Mouse (Mus musculus): ENCODE data around the gene Gsc2. TPM values are rescaled to one million over a fixed set of nuclear protein-coding genes. Genes with fewer than 3 reads are reported as not detected.
A peak's percentile ranks its signal among the peaks of the same experiment; 100 is the strongest.

Gsc2 gene
- polyA plus RNA-seq, 1 experiment from 2014 or later, result not detected

GRCm38 (mm10) chr16:17889689-17890341 lies 25.0 kb downstream of the Gsc2 start:
- Histone ChIP-seq H3K27ac (replicated peaks; ENCODE audit: low read depth, low read length) (no peak overlapping the region), H3K36me3 (ENCODE audit: control insufficient read depth, insufficient read depth, low read length) (no peaks in the 10 kb centered on the region), H3K4me2 (ENCODE audit: low read depth, severe bottlenecking) (peak overlapping the region; percentile 85), H3K9me3 (ENCODE audit: control insufficient read depth, low read length) (no peaks in the 10 kb centered on the region), H3K4me1 (ENCODE audit: control insufficient read depth, insufficient read depth, low read length) (peaks cover 13% of the 10 kb centered on the region), H3K4me3 (ENCODE audit: low read depth, low read length) (peak overlapping the region; percentile 91; the same call in 1 of the 2 replicates), H3K27me3 (ENCODE audit: control insufficient read depth, insufficient read depth, low read length) (no peaks in the 10 kb centered on the region), H3K9ac (ENCODE audit: low read length) (peak overlapping the region; percentile 92; the same call in 1 of the 2 replicates)
- ATAC-seq (ENCODE audit: insufficient number of reproducible peaks, low FRiP score, low TSS enrichment, low read depth), result no peak
- WGBS, result 88% methylated on average over 6 of the region's 6 CpGs
- no peak for DNase-seq (ENCODE audit: low spot score)

- H3K27ac ChIP-seq (replicated peaks; ENCODE audit: low read depth, low read length), result no peak overlapping the region
- H3K27me3 ChIP-seq (ENCODE audit: control insufficient read depth, insufficient read depth, low read length), result no peaks in the 10 kb centered on the region
- peaks cover 3% of the 10 kb centered on the region; the same call in 1 of the 2 replicates for H3K36me3 ChIP-seq (ENCODE audit: control insufficient read depth, insufficient read depth, low read length)
- ATAC-seq (ENCODE audit: insufficient number of reproducible peaks, low FRiP score, low TSS enrichment, low read depth) (no peak), DNase-seq (ENCODE audit: low spot score) (no peak)
- 0 out of 2 replicates have a peak, but pooled peaks cover 2% of the 10 kb centered on the region for H3K4me1 ChIP-seq (ENCODE audit: control insufficient read depth, insufficient read depth, low read length)
- H3K9ac ChIP-seq (ENCODE audit: low read length), result no peak overlapping the region
- no peak overlapping the region for H3K4me3 ChIP-seq (ENCODE audit: low read depth, low read length)
- no peaks in the 10 kb centered on the region for H3K9me3 ChIP-seq (ENCODE audit: control insufficient read depth, low read length)
- H3K4me2 ChIP-seq (ENCODE audit: low read depth, severe bottlenecking), result no peak overlapping the region
- WGBS, result 76% methylated on average over 6 of the region's 6 CpGs
Observed at GRCm38 (mm10) chr16:17884116-17884515, 30.7 kb downstream of the Gsc2 start.

- ATAC-seq (ENCODE audit: insufficient number of reproducible peaks, low FRiP score, low TSS enrichment, low read depth) (no peak), DNase-seq (ENCODE audit: low spot score) (no peak)
- no peak overlapping the region for H3K4me2 ChIP-seq (ENCODE audit: low read depth, severe bottlenecking)
- H3K9ac ChIP-seq (ENCODE audit: low read length), result no peak overlapping the region
- no peaks in the 10 kb centered on the region for H3K27me3 ChIP-seq (ENCODE audit: control insufficient read depth, insufficient read depth, low read length)
- 0 out of 2 replicates have a peak, but pooled peaks cover 2% of the 10 kb centered on the region for H3K4me1 ChIP-seq (ENCODE audit: control insufficient read depth, insufficient read depth, low read length)
- no peak overlapping the region for H3K27ac ChIP-seq (replicated peaks; ENCODE audit: low read depth, low read length)
- H3K9me3 ChIP-seq (ENCODE audit: control insufficient read depth, low read length), result no peaks in the 10 kb centered on the region
- peaks cover 5% of the 10 kb centered on the region; the same call in 1 of the 2 replicates for H3K36me3 ChIP-seq (ENCODE audit: control insufficient read depth, insufficient read depth, low read length)
- H3K4me3 ChIP-seq (ENCODE audit: low read depth, low read length), result no peak overlapping the region
Observed at GRCm38 (mm10) chr16:17882196-17882595, 32.7 kb downstream of the Gsc2 start.

- Histone ChIP-seq H3K4me1 (ENCODE audit: control insufficient read depth, insufficient read depth, low read length) (0 out of 2 replicates have a peak, but pooled peaks cover 2% of the 10 kb centered on the region), H3K36me3 (ENCODE audit: control insufficient read depth, insufficient read depth, low read length) (peaks cover 5% of the 10 kb centered on the region; the same call in 1 of the 2 replicates), H3K4me3 (ENCODE audit: low read depth, low read length) (no peak overlapping the region), H3K9me3 (ENCODE audit: control insufficient read depth, low read length) (no peaks in the 10 kb centered on the region), H3K27me3 (ENCODE audit: control insufficient read depth, insufficient read depth, low read length) (no peaks in the 10 kb centered on the region), H3K27ac (replicated peaks; ENCODE audit: low read depth, low read length) (no peak overlapping the region), H3K9ac (ENCODE audit: low read length) (no peak overlapping the region), H3K4me2 (ENCODE audit: low read depth, severe bottlenecking) (no peak overlapping the region)
- ATAC-seq (ENCODE audit: insufficient number of reproducible peaks, low FRiP score, low TSS enrichment, low read depth) (no peak), DNase-seq (ENCODE audit: low spot score) (no peak)
- WGBS, result 95% methylated on average over 4 of the region's 4 CpGs
Observed at GRCm38 (mm10) chr16:17879571-17879970, 35.3 kb downstream of the Gsc2 start.

GRCm38 (mm10) chr16:17876096-17876495 lies 38.8 kb downstream of the Gsc2 start:
- H3K4me2 ChIP-seq (ENCODE audit: low read depth, severe bottlenecking), result no peak overlapping the region
- no peak overlapping the region for H3K9ac ChIP-seq (ENCODE audit: low read length)
- DNase-seq (ENCODE audit: low spot score) (no peak), ATAC-seq (ENCODE audit: insufficient number of reproducible peaks, low FRiP score, low TSS enrichment, low read depth) (no peak)
- H3K9me3 ChIP-seq (ENCODE audit: control insufficient read depth, low read length), result no peaks in the 10 kb centered on the region
- no peak overlapping the region for H3K27ac ChIP-seq (replicated peaks; ENCODE audit: low read depth, low read length)
- H3K36me3 ChIP-seq (ENCODE audit: control insufficient read depth, insufficient read depth, low read length), result peaks cover 11% of the 10 kb centered on the region
- no peak overlapping the region for H3K4me3 ChIP-seq (ENCODE audit: low read depth, low read length)
- WGBS, result 91% methylated on average over 1 of the region's 1 CpGs
- H3K27me3 ChIP-seq (ENCODE audit: control insufficient read depth, insufficient read depth, low read length), result no peaks in the 10 kb centered on the region
- H3K4me1 ChIP-seq (ENCODE audit: control insufficient read depth, insufficient read depth, low read length), result no peaks in the 10 kb centered on the region

GRCm38 (mm10) chr16:17875174-17875573 lies 39.7 kb downstream of the Gsc2 start:
- H3K9me3 ChIP-seq (ENCODE audit: control insufficient read depth, low read length), result no peaks in the 10 kb centered on the region
- no peaks in the 10 kb centered on the region for H3K4me1 ChIP-seq (ENCODE audit: control insufficient read depth, insufficient read depth, low read length)
- no peaks in the 10 kb centered on the region for H3K27me3 ChIP-seq (ENCODE audit: control insufficient read depth, insufficient read depth, low read length)
- no peak overlapping the region for H3K4me3 ChIP-seq (ENCODE audit: low read depth, low read length)
- H3K9ac ChIP-seq (ENCODE audit: low read length), result no peak overlapping the region
- peaks cover 11% of the 10 kb centered on the region for H3K36me3 ChIP-seq (ENCODE audit: control insufficient read depth, insufficient read depth, low read length)
- 80% methylated on average over 4 of the region's 4 CpGs for WGBS
- DNase-seq (ENCODE audit: low spot score) (no peak), ATAC-seq (ENCODE audit: insufficient number of reproducible peaks, low FRiP score, low TSS enrichment, low read depth) (no peak)
- no peak overlapping the region for H3K27ac ChIP-seq (replicated peaks; ENCODE audit: low read depth, low read length)
- no peak overlapping the region for H3K4me2 ChIP-seq (ENCODE audit: low read depth, severe bottlenecking)

- no peak overlapping the region for H3K4me3 ChIP-seq (ENCODE audit: low read depth, low read length)
- peaks cover 13% of the 10 kb centered on the region for H3K36me3 ChIP-seq (ENCODE audit: control insufficient read depth, insufficient read depth, low read length)
- no peak for DNase-seq (ENCODE audit: low spot score)
- H3K27ac ChIP-seq (replicated peaks; ENCODE audit: low read depth, low read length), result no peak overlapping the region
- no peaks in the 10 kb centered on the region for H3K9me3 ChIP-seq (ENCODE audit: control insufficient read depth, low read length)
- 38% methylated on average over 4 of the region's 4 CpGs for WGBS
- no peak for ATAC-seq (ENCODE audit: insufficient number of reproducible peaks, low FRiP score, low TSS enrichment, low read depth)
- no peaks in the 10 kb centered on the region for H3K27me3 ChIP-seq (ENCODE audit: control insufficient read depth, insufficient read depth, low read length)
- H3K4me2 ChIP-seq (ENCODE audit: low read depth, severe bottlenecking), result no peak overlapping the region
- H3K9ac ChIP-seq (ENCODE audit: low read length), result no peak overlapping the region
- H3K4me1 ChIP-seq (ENCODE audit: control insufficient read depth, insufficient read depth, low read length), result no peaks in the 10 kb centered on the region
Observed at GRCm38 (mm10) chr16:17872995-17873394, 41.9 kb downstream of the Gsc2 start.

- Histone ChIP-seq H3K27me3 (ENCODE audit: control insufficient read depth, insufficient read depth, low read length) (no peaks in the 10 kb centered on the region), H3K27ac (replicated peaks; ENCODE audit: low read depth, low read length) (no peak overlapping the region), H3K9ac (ENCODE audit: low read length) (no peak overlapping the region), H3K4me2 (ENCODE audit: low read depth, severe bottlenecking) (no peak overlapping the region), H3K36me3 (ENCODE audit: control insufficient read depth, insufficient read depth, low read length) (peaks cover 13% of the 10 kb centered on the region), H3K4me3 (ENCODE audit: low read depth, low read length) (no peak overlapping the region), H3K4me1 (ENCODE audit: control insufficient read depth, insufficient read depth, low read length) (no peaks in the 10 kb centered on the region), H3K9me3 (ENCODE audit: control insufficient read depth, low read length) (no peaks in the 10 kb centered on the region)
- ATAC-seq (ENCODE audit: insufficient number of reproducible peaks, low FRiP score, low TSS enrichment, low read depth) (no peak), DNase-seq (ENCODE audit: low spot score) (no peak)
- 88% methylated on average over 5 of the region's 5 CpGs for WGBS
Observed at GRCm38 (mm10) chr16:17871248-17871647, 43.6 kb downstream of the Gsc2 start.

- ATAC-seq (ENCODE audit: insufficient number of reproducible peaks, low FRiP score, low TSS enrichment, low read depth) (no peak), DNase-seq (ENCODE audit: low spot score) (no peak)
- Histone ChIP-seq H3K9me3 (ENCODE audit: control insufficient read depth, low read length) (no peaks in the 10 kb centered on the region), H3K27ac (replicated peaks; ENCODE audit: low read depth, low read length) (no peak overlapping the region), H3K9ac (ENCODE audit: low read length) (no peak overlapping the region), H3K27me3 (ENCODE audit: control insufficient read depth, insufficient read depth, low read length) (no peaks in the 10 kb centered on the region), H3K4me3 (ENCODE audit: low read depth, low read length) (no peak overlapping the region), H3K4me1 (ENCODE audit: control insufficient read depth, insufficient read depth, low read length) (no peaks in the 10 kb centered on the region), H3K4me2 (ENCODE audit: low read depth, severe bottlenecking) (no peak overlapping the region), H3K36me3 (ENCODE audit: control insufficient read depth, insufficient read depth, low read length) (peaks cover 7% of the 10 kb centered on the region; the same call in 1 of the 2 replicates)
- WGBS, result 55% methylated on average over 6 of the region's 6 CpGs
Observed at GRCm38 (mm10) chr16:17865770-17866169, 49.1 kb downstream of the Gsc2 start.
